Mouse (Mus musculus): Measurements from ENCODE around the gene Fsip1. TPM values are rescaled to one million over a fixed set of nuclear protein-coding genes. Genes with fewer than 3 reads are reported as not detected.

Gene Fsip1
- total RNA-seq (2014; rRNA removed; ENCODE audit: low replicate concordance) = not detected in 2 replicates
- polyA plus RNA-seq (2015; fragmentation: Nextera tagmentation; extraction: Ambion mirVana) = 0.05 and 0.11 TPM in 2 replicates

DNA sequence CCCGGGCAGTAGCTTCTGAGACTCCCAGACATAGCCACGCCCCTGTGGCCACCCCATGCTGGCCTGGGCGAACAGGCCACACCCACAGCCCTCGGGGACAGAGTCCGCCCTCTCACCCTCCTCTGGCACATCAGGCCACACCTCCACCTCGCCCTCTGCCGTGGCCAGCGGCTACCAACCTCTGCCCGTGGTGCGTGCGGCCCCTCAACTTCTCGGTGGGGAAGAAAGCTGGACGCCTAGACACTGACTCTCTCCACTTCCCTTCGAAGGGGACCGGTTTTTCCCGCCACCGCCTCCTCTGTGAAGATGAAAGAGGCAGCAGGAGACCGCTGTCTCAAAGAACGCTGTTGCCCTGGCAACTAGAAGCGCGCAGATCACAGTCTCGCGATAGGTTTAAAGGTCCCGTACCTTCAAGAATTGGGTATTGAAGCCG, at the start of gene Fsip1:
Gene Fsip1 (minus strand): TSS at position 346 of the 433 bp plus-strand sequence.
- under 1% methylated on average over 25 of the region's 25 CpGs for WGBS
- TF ChIP-seq EP300 (IDR thresholded peaks at IDR 0.05; ENCODE audit: low read depth) (no peak), CTCF (IDR thresholded peaks at IDR 0.05; ENCODE audit: low read depth) (no peak)
- Histone ChIP-seq H3K27ac (ENCODE audit: low read depth) (no peak within 1 kb of the TSS), H3K36me3 (replicated peaks; ENCODE audit: control insufficient read depth, insufficient read depth, low read length) (no peaks in the 10 kb centered on the region), H3K9ac (replicated peaks; ENCODE audit: low read depth, low read length) (0 out of 2 replicates have a peak within 1 kb of the TSS, but pooled peaks have one; percentile 5), H3K4me3 (ENCODE audit: low read depth, low read length) (peak within 1 kb of the TSS; percentile 47), H3K27me3 (ENCODE audit: control insufficient read depth, insufficient read depth, low read length) (no peaks in the 10 kb centered on the region), H3K4me1 (ENCODE audit: control insufficient read depth, insufficient read depth) (no peaks in the 10 kb centered on the region), H3K9me3 (replicated peaks; ENCODE audit: control insufficient read depth, low read length) (no peaks in the 10 kb centered on the region), H3K4me2 (ENCODE audit: low read depth, low read length) (peak within 1 kb of the TSS; percentile 71)
- DNase-seq (ENCODE audit: low spot score) (peak; percentile 66), ATAC-seq (ENCODE audit: insufficient read depth, low read depth) (peak; percentile 95)

DNA sequence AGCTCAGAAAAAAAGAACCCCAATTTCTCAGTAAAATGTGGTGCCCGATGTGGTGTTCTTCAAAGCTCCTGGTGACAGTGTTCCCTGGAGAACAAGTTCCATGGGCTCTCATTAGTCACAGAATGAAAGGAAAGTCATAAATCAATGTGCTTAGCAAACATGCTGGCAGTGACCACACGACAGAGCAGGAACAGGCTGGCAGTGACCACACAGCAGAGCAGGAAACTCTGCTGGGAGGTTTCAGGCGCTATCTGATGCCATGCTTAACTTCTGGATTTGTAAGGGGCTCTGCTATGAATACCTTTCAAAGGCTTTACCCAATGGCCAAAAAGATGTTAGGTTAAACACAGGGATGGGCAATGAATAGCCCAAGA, 49.7 kb upstream of the Fsip1 start:
- Histone ChIP-seq H3K9me3 (replicated peaks; ENCODE audit: control insufficient read depth, low read length) (no peaks in the 10 kb centered on the region), H3K4me1 (ENCODE audit: control insufficient read depth, insufficient read depth) (no peaks in the 10 kb centered on the region), H3K4me2 (ENCODE audit: low read depth, low read length) (no peak overlapping the region), H3K9ac (replicated peaks; ENCODE audit: low read depth, low read length) (no peak overlapping the region), H3K4me3 (ENCODE audit: low read depth, low read length) (no peak overlapping the region), H3K36me3 (replicated peaks; ENCODE audit: control insufficient read depth, insufficient read depth, low read length) (no peaks in the 10 kb centered on the region), H3K27me3 (ENCODE audit: control insufficient read depth, insufficient read depth, low read length) (no peaks in the 10 kb centered on the region), H3K27ac (ENCODE audit: low read depth) (no peak overlapping the region)
- ATAC-seq (ENCODE audit: insufficient read depth, low read depth) = no peak
- no peak for DNase-seq (ENCODE audit: low spot score)
- 53% methylated on average over 3 of the region's 3 CpGs for WGBS
- no peak for TF ChIP-seq EP300 (IDR thresholded peaks at IDR 0.05; ENCODE audit: low read depth)
- TF ChIP-seq CTCF (IDR thresholded peaks at IDR 0.05; ENCODE audit: low read depth) = no peak

DNA sequence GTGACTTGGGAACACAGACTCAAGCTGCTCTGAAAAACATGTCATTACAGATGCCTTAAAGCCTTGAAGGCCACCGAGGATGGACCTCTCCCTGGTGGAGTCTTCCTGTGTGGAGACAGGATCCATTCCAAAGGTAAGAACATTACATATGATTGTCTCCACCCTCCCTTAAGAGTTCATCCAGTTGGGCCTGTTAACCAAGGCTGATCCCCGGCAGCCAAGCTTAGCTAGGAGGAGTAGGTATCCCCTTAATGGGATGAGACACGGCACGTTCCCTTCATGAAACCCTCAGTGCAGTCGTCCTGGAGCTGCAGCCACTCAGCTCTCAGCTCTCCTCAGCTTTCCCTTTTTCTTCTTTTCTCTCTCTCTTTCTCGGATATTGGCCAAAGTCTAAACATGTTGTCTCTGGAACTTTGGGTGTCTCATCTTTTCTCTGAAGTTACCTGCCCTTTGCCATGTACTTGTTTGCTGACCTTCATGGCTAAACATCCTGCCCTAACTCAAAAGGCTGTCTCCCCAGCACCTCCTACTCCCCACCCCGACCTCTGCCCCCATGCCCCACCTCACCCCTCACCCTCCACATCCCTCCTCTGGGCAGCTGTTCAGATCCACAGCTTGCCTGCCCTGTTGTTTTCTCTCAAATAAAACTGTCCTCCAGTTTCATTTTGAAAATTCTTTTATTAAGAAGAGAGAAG, 49.2 kb upstream of the Fsip1 start:
- no peak overlapping the region for H3K4me2 ChIP-seq (ENCODE audit: low read depth, low read length)
- H3K4me3 ChIP-seq (ENCODE audit: low read depth, low read length) = no peak overlapping the region
- H3K27me3 ChIP-seq (ENCODE audit: control insufficient read depth, insufficient read depth, low read length) = no peaks in the 10 kb centered on the region
- TF ChIP-seq CTCF (IDR thresholded peaks at IDR 0.05; ENCODE audit: low read depth) (no peak), EP300 (IDR thresholded peaks at IDR 0.05; ENCODE audit: low read depth) (no peak)
- H3K4me1 ChIP-seq (ENCODE audit: control insufficient read depth, insufficient read depth) = no peaks in the 10 kb centered on the region
- DNase-seq (ENCODE audit: low spot score) = no peak
- H3K36me3 ChIP-seq (replicated peaks; ENCODE audit: control insufficient read depth, insufficient read depth, low read length) = no peaks in the 10 kb centered on the region
- H3K27ac ChIP-seq (ENCODE audit: low read depth) = no peak overlapping the region
- WGBS = 71% methylated on average over 7 of the region's 7 CpGs
- no peak overlapping the region for H3K9ac ChIP-seq (replicated peaks; ENCODE audit: low read depth, low read length)
- no peak for ATAC-seq (ENCODE audit: insufficient read depth, low read depth)
- no peaks in the 10 kb centered on the region for H3K9me3 ChIP-seq (replicated peaks; ENCODE audit: control insufficient read depth, low read length)

DNA sequence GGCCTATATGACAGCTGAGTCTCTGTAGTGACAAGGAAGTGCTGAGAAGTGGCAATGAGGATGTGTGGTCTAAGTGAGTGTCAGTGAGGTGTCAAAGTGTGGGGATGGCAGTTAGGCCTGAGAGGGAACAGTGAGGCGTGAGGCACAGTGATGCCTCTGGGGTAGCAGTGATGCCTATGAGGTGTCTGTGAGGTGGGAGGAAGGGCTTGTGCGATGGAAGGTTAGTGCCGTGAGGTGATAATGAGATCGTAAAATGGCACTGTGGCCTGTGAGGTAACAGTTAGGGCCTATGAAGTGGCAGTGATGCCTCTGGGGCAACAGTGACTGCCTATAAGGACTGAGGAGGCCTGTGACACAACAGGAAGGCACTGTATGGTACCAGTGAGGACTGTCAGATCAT, 46.7 kb upstream of the Fsip1 start:
- no peaks in the 10 kb centered on the region for H3K4me1 ChIP-seq (ENCODE audit: control insufficient read depth, insufficient read depth)
- no peak overlapping the region for H3K9ac ChIP-seq (replicated peaks; ENCODE audit: low read depth, low read length)
- H3K27ac ChIP-seq (ENCODE audit: low read depth) = no peak overlapping the region
- H3K27me3 ChIP-seq (ENCODE audit: control insufficient read depth, insufficient read depth, low read length) = no peaks in the 10 kb centered on the region
- WGBS = 67% methylated on average over 4 of the region's 4 CpGs
- no peak for DNase-seq (ENCODE audit: low spot score)
- no peak overlapping the region for H3K4me2 ChIP-seq (ENCODE audit: low read depth, low read length)
- no peaks in the 10 kb centered on the region for H3K9me3 ChIP-seq (replicated peaks; ENCODE audit: control insufficient read depth, low read length)
- H3K36me3 ChIP-seq (replicated peaks; ENCODE audit: control insufficient read depth, insufficient read depth, low read length) = no peaks in the 10 kb centered on the region
- TF ChIP-seq EP300 (IDR thresholded peaks at IDR 0.05; ENCODE audit: low read depth) = no peak
- TF ChIP-seq CTCF (IDR thresholded peaks at IDR 0.05; ENCODE audit: low read depth) = no peak
- no peak overlapping the region for H3K4me3 ChIP-seq (ENCODE audit: low read depth, low read length)
- no peak for ATAC-seq (ENCODE audit: insufficient read depth, low read depth)

DNA sequence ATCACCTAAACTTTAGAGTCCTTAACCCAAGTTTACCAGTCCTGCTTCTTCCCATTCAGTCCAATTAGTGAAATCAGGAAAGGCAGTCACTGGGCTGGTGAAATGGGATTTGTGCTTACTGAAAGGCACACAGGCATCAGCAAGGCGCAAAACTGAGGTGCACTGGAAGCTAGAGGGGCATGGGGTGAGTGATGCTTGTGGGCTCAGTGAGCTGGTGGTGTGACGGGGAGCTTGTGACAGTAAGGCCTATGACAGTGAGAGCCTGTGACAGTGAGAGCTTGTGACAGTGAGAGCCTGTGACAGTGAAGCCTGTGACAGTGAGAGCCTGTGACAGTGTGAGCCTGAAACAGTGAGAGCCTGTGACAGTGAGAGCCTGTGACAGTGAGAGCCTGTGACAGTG, 44.9 kb upstream of the Fsip1 start:
- WGBS = 71% methylated on average over 2 of the region's 2 CpGs
- no peak for ATAC-seq (ENCODE audit: insufficient read depth, low read depth)
- no peak overlapping the region for H3K9ac ChIP-seq (replicated peaks; ENCODE audit: low read depth, low read length)
- no peak overlapping the region for H3K4me2 ChIP-seq (ENCODE audit: low read depth, low read length)
- H3K9me3 ChIP-seq (replicated peaks; ENCODE audit: control insufficient read depth, low read length) = no peaks in the 10 kb centered on the region
- H3K27ac ChIP-seq (ENCODE audit: low read depth) = no peak overlapping the region
- no peaks in the 10 kb centered on the region for H3K27me3 ChIP-seq (ENCODE audit: control insufficient read depth, insufficient read depth, low read length)
- no peaks in the 10 kb centered on the region for H3K36me3 ChIP-seq (replicated peaks; ENCODE audit: control insufficient read depth, insufficient read depth, low read length)
- H3K4me3 ChIP-seq (ENCODE audit: low read depth, low read length) = no peak overlapping the region
- no peak for DNase-seq (ENCODE audit: low spot score)
- TF ChIP-seq EP300 (IDR thresholded peaks at IDR 0.05; ENCODE audit: low read depth) = no peak
- TF ChIP-seq CTCF (IDR thresholded peaks at IDR 0.05; ENCODE audit: low read depth) = no peak
- H3K4me1 ChIP-seq (ENCODE audit: control insufficient read depth, insufficient read depth) = no peaks in the 10 kb centered on the region; the same call in 1 of the 2 replicates

Measured in heart, postnatal 0 days (tissue).